ENCODE assay signal across 16 mouse cellular contexts in genomic region chr5:104011419-104011818, GRCm38 (mm10). TPM values are rescaled to one million over a fixed set of nuclear protein-coding genes. Genes with fewer than 3 reads are reported as not detected.
"Had no signal": no experiment of that assay in that cellular context is flagged by ENCODE, and none has a peak within 500 bp of the region (broad histone marks: within the 10 kb centered on the region; RNA-seq: fewer than 3 reads in every experiment).

No protein-coding gene starts in this region.

- H3K4me1 ChIP-seq: limb, embryonic 15.5 days; liver, embryonic 12.5 days; megakaryocyte, embryonic 14.5 days; midbrain, embryonic 12.5 days had no signal

- H3K36me3 ChIP-seq: limb, embryonic 15.5 days; midbrain, embryonic 12.5 days had no signal

- H3K4me2 ChIP-seq: limb, embryonic 15.5 days; liver, embryonic 12.5 days; midbrain, embryonic 12.5 days had no signal

- DNase-seq: kidney, adult 11 months; kidney, adult 9 months; layer of hippocampus, adult 9-11 months; layer of hippocampus, postnatal 36 days; lung, postnatal 36 days; right cerebral cortex, postnatal 14 days; thymus, postnatal 4 days had no signal

- H3K9me3 ChIP-seq: limb, embryonic 15.5 days; liver, embryonic 12.5 days; megakaryocyte, embryonic 14.5 days; midbrain, embryonic 12.5 days had no signal

- H3K4me3 ChIP-seq: limb, embryonic 15.5 days; liver, embryonic 12.5 days; megakaryocyte, embryonic 14.5 days; midbrain, embryonic 12.5 days had no signal

- ATAC-seq: liver, embryonic 12.5 days; midbrain, embryonic 16.5 days had no signal

- H3K27ac ChIP-seq: kidney, postnatal 0 days; limb, embryonic 15.5 days; liver, embryonic 12.5 days; midbrain, embryonic 12.5 days had no signal

- H3K27me3 ChIP-seq: limb, embryonic 15.5 days; liver, embryonic 12.5 days; megakaryocyte, embryonic 14.5 days; midbrain, embryonic 12.5 days had no signal

- H3K9ac ChIP-seq: limb, embryonic 15.5 days; liver, embryonic 12.5 days; midbrain, embryonic 12.5 days had no signal

RNA-seq across cellular contexts. Expression of gene Hsd17b13, which starts 34.2 kb away (rescaled TPM):
- total RNA-seq: layer of hippocampus, adult 18-20 months; layer of hippocampus, postnatal 36 days had no signal
- polyA plus RNA-seq: limb, embryonic 11.5 days; midbrain, embryonic 12.5 days; midbrain, embryonic 16.5 days; neural tube, embryonic 14.5 days had no signal
